Mouse (Mus musculus): Measurements from ENCODE around the gene Alox12b.

Gene Alox12b

DNA sequence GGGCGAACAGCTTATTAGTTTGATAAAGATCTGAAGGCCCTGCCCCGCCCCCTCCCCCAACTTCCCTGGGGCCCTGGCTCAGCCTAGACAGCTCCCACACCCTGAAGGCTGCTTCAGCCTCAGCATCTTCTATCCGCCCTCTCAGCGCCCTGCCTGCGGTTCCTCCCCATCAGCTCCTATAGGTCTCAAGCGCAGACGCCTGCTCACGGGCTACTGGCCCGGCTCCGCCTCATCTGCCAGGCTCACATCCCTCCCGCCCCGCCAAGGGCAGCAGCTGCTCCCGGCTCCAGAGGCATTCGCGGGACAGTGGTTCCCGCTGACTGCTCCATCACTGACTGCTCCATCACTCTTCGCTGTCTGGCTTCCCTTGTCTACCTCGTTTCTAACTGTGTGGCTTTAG, at the start of gene Alox12b:
TSS of gene Alox12b (plus strand) at position 190 of the 400 bp plus-strand sequence.
- no peak for DNase-seq

DNA sequence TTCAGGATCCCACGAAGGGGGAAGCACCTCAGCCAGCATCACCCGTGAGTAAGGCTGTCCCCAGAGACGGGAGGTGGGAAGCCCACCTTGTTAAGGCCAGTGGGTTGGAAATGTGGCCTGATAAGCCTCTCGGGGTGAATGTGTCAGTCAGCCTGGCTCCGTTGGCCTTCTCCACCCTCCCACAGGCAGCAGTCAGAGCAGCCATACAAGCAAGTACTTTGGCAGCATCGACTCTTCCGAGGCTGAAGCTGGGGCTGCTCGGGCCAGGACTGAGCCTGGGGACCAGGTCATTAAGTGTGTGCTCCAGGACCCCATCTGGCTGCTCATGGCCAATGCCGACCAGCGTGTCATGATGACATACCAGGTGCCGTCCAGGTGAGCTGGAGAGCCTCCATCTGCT, 49.1 kb upstream of the Alox12b start:
- DNase-seq = no peak

DNA sequence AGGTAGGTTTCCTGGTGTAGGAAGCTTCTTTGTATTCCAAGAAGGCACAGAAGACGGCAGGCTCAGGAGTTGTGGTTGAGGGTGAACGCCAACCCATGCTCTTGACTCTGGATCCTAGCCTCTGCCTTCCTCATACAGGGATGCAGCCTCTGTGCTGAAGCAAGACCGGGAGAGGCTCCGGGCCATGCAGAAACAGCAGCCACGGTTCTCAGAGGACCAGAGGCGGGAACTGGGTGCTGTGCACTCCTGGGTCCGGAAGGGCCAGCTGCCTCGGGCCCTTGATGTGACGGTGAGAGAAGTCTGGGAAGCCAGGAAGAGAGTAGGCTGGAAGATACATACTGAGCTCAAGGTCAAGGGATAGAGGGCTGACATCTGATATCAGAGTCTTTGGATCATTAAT, 48.6 kb upstream of the Alox12b start:
- DNase-seq = no peak

DNA sequence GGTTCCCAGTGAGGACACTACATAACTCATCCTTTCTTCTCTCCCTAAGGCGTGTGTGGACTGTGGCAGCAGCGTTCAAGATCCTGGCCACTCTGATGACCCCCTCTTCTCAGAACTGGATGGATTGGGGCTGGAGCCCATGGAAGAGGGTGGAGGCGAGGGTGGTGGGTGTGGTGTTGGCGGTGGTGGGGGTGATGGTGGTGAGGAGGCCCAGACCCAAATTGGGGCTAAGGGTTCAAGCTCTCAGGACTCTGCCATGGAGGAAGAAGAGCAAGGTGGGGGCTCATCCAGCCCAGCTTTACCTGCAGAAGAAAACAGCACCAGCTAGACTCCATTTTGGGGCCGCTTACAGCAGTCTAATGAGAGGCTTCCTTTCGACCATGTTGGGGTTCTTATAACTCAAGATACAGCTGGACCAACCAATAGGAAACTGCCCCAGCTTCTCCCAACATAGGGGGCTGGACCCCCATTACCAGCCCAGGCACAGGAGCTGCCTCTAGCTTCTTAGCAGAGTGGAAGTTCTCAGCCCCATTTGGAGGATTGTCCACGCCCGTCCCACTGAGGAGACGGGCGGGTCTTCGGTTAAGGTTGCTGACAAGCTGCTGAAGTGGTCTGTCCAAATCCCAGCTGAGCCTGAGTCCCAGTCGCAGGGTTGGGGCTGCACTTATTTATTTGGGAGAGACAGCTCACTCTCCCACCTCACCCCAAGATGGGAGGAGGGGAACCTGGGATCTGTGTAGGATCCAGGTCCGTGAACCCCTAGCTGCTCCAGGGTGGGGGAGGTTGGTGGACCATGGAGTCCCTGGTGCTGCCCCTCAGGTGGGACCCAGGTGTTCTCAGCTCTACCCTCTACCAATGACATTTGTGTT, 47.5 kb upstream of the Alox12b start:
- no peak for DNase-seq

- peak; percentile 83 to 94 for DNase-seq
Measured at GRCm38 (mm10) chr11:69110319-69111046, 46.3 kb upstream of the Alox12b start.

- no peak for DNase-seq
Measured at GRCm38 (mm10) chr11:69111051-69111810, 45.6 kb upstream of the Alox12b start.

DNA sequence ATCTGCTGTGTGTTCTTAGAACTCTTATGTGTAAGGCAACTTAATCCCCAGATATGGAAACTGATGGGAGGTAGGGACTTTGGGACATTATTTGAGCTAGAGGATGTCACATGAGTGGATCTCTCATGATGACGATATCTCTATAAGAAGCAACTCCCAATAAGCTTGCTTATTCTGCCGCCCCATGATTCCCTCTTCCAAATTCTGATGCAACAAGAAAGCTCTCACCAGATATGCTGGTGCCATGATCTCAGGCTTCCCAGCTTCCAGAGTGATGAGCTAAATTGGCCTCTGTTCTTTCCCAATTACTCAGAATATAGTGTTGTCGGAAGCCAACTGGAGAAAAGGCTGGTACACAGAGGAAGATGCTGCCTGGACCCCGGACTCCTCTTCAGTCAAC, 44.9 kb upstream of the Alox12b start:
- no peak for DNase-seq

DNA sequence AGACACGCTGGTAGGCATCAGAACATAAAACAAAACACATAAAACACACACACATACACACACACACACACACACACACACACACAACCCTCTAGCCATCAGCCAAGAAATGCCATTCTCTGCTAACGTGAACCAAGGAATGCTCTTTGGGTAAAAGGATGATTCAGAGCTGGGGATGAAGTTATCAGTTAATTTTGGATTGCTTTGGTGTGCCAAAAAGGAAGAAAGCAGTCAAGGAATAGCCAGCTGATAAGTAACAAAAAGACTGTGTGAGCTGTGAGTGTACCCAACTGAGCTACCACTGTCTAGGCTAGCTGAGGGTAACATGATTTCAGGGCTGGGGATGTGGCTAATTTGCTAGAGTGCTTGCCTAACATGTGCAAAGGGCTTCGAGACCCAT, 42.8 kb upstream of the Alox12b start:
- no peak for DNase-seq

DNA sequence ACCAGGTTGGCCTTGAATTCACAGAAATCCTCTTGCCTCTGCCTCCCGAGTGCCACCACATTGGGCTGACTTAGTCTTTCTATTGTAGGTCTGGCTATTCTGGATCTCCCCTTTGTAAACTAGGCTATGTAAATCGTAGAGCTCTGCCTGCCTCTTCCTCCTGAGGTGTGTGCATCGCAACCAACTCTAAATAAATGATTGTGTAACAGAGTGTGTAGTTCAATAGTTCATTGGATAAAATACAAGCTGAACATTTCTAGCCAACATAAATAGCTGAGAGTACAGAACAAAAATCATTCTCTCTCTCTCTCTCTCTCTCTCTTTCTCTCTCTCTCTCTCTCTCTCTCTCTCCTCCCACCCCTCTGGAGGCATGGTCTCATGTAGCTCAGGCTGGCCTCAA, 42.2 kb upstream of the Alox12b start:
- no peak for DNase-seq

- peak; percentile 8 to 21 for DNase-seq
Measured at GRCm38 (mm10) chr11:69116843-69117242, 39.9 kb upstream of the Alox12b start.

GRCm38 (mm10) chr11:69117737-69118695, 38.8 kb upstream of the Alox12b start:
- DNase-seq = peak; percentile 66 to 77

DNA sequence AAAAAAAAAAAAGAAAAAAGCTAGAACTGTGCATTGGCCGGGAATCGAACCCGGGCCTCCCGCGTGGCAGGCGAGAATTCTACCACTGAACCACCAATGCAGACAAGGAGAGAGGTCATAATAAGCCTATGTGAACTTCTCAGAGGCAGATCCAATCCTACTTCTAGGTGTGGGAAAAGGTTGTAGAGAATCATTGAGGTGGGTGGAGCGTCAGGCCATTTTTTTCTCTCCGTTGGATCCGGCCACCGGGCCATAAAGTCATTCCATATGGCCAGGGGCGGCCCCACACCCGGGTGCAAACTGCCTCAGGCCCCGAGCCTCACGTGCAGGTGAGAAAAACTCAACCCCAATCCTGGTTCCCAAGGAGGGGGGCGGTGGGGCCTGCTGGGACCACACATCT, 38.0 kb upstream of the Alox12b start:
- peak; percentile 87 to 95 for DNase-seq

DNA sequence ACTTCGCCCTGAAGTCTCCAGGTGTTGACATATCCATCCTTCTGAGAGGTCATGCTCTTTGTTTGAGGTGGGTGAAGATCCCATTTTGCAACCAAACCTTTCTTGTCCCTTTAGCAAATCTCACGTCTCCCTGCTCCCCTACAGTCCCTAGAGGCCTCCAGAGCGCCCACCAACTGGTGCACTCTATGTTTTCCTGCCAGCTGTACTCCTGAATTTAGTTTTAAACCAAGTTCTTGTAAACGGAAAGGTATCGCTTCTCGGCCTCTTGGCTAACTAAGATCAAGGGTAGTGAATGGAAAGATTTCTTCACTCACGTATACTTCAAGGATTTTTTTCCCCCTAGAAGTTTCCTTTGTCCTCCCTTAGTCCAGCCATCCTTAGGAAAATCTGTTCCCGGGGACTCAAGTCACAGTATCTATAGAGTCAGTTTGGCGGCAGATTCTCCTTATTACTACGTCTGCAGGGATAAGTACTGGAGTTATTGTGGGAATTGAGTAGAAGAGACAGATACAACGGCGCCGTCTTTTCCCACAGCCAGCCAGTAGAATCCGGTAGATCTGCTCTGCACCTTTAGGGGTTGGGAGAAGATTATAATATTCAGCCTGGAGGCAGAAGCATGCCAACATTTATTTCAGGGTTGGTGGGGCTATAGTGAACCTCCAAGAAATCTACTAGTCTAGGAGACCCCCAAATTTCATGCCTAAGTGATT, 37.2 kb upstream of the Alox12b start:
- peak in 1 of 2 experiments; percentile 14 for DNase-seq

- peak in 1 of 2 experiments; percentile 22 for DNase-seq
Measured at GRCm38 (mm10) chr11:69120221-69121000, 36.4 kb upstream of the Alox12b start, which contains the start of gene Hes7. Gene Hes7 (plus strand): TSS chr11:69120404.

DNA sequence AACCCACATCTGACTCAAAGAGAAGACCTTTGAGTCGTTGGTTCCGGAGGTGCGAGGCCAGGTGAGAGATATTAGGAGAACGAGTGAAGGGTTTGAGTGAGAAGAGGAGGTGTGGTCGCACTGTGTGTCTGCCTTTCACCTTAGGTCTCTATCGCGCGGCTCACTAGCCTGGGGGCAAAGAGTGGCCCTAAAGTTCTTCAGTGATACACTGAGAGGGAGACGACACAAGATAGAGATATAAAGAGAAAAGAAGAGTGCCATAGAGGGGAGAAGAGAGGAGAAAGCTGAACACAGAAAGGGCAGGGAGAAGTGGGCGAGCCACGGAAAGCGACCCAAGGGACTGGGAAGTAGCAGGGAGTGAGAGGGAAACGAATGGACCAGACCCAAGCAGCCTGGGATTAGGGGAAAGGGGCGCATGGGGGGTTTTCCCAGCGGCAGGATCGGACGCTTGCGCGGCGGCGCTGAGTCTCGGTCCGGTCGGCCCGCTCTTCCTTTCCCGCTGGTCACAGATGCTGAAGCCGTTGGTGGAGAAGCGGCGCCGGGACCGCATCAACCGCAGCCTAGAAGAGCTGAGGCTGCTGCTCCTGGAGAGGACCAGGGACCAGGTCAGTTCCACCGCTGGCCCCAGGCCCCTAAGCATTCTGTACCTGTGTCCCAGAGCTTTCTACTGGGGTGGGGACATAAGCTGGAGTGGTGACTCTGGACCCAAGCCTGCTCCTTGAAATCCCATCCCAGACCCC, 35.6 kb upstream of the Alox12b start:
- DNase-seq = peak; percentile 40 to 58

GRCm38 (mm10) chr11:69121741-69122335, 35.0 kb upstream of the Alox12b start:
- DNase-seq = no peak

DNA sequence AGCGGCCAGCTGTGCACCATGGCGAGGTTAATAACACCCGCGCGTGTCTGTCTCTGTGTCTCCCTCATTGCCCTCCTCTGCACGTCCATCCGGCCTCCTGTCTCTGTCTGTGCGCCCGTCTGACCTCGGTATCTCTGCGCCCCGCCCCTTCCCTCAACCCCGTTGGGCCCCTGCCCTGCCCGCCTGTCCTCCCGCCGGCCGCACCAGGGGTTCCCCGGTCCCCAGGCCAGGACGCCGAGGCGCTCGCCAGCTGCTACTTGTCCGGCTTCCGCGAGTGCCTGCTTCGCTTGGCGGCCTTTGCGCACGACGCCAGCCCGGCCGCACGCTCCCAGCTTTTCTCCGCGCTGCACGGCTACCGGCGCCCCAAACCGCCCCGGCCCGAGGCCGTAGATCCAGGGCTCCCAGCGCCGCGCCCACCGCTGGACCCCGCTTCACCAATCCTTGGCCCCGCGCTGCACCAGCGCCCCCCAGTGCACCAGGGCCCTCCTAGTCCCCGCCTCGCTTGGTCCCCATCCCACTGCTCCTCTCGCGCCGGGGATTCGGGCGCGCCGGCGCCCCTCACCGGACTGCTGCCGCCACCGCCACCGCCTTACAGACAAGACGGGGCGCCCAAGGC, 34.3 kb upstream of the Alox12b start, which contains the start of gene 9130213A22Rik:
TSS of gene 9130213A22Rik (minus strand) at position 254 of the 616 bp plus-strand sequence.
- peak; percentile 82 to 85 for DNase-seq

DNA sequence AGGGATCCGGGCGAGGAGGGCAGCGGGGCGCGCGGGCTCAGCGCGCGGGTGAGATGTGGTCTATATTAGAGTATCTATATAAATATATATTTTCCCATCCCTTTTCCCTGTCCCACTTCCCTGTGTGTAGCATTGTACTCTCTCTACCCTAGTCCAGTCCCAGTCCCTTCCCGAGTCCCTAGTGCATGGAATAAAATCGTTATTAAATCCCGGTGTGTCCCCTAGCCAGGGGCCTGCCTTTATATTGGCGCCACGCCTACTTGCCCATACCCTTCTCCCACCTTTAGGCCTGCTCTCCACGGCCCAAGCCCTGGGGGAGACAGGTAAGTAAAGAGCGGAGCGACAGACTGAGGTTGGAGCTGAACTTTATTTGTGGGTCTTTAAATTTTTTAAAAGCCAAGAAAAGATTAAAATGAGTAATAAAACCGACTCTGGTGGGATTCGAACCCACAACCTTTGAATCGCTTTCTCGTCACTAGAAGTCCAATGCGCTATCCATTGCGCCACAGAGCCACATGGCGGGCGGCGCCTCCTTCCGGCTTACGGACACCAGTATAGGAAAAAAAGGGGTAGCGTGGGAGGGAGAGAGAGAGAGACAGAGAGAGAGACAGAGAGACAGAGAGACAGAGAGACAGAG, 33.6 kb upstream of the Alox12b start:
- DNase-seq = peak; percentile 85 to 92
